ENCODE assay signal across 8 mouse cellular contexts in genomic region chr4:155488232-155489025, GRCm38 (mm10). TPM values are rescaled to one million over a fixed set of nuclear protein-coding genes. Genes with fewer than 3 reads are reported as not detected.
DNase-seq lines count a peak whose midpoint lies in the region; ATAC-seq and TF ChIP-seq lines count a peak whose summit lies in the region.

No protein-coding gene starts in this region.

- H3K27me3 ChIP-seq in embryonic facial prominence, embryonic 13.5 days: no peaks in the 10 kb centered on the region
- H3K27me3 ChIP-seq in megakaryocyte, embryonic 14.5 days (replicated peaks): no peaks in the 10 kb centered on the region
- H3K27me3 ChIP-seq in stomach, postnatal 0 days (ENCODE audit: control insufficient read depth, insufficient read depth, low read length): no peaks in the 10 kb centered on the region

- ATAC-seq in embryonic facial prominence, embryonic 13.5 days (ENCODE audit: insufficient number of reproducible peaks, insufficient read depth, low FRiP score, low TSS enrichment, low read depth): 0 out of 2 replicates have a peak, but pooled peaks have one; percentile 29
- peak; percentile 91 for ATAC-seq in stomach, postnatal 0 days (ENCODE audit: low FRiP score, low TSS enrichment)

- TF ChIP-seq CTCF in stomach, postnatal 0 days (IDR thresholded peaks at IDR 0.05; ENCODE audit: low read depth): no peak

- H3K4me2 ChIP-seq in embryonic facial prominence, embryonic 13.5 days: peak overlapping the region; percentile 14; the same call in 1 of the 2 replicates
- H3K4me2 ChIP-seq in stomach, postnatal 0 days (replicated peaks; ENCODE audit: low read depth): no peak overlapping the region; the same call in 1 of the 2 replicates

- WGBS in embryonic facial prominence, embryonic 13.5 days: 69% methylated on average over 8 of the region's 8 CpGs
- WGBS in stomach, postnatal 0 days: 34% methylated on average over 8 of the region's 8 CpGs

- no peaks in the 10 kb centered on the region for H3K9me3 ChIP-seq in ES-E14 (ENCODE audit: control insufficient read depth, insufficient read depth, low read depth, low read length)
- no peaks in the 10 kb centered on the region for H3K9me3 ChIP-seq in embryonic facial prominence, embryonic 13.5 days
- no peaks in the 10 kb centered on the region for H3K9me3 ChIP-seq in megakaryocyte, embryonic 14.5 days
- H3K9me3 ChIP-seq in stomach, postnatal 0 days (ENCODE audit: control insufficient read depth, low read length): no peaks in the 10 kb centered on the region

- no peak overlapping the region for H3K27ac ChIP-seq in ES-E14 (ENCODE audit: insufficient read depth, low read depth, low read length, poor library complexity, severe bottlenecking)
- H3K27ac ChIP-seq in embryonic facial prominence, embryonic 13.5 days: peak overlapping the region; percentile 73
- peak overlapping the region; percentile 94 for H3K27ac ChIP-seq in stomach, postnatal 0 days (replicated peaks)

- peaks cover 0 to 19% of the 10 kb centered on the region in 2 experiments; a peak in 2 of 4 replicates for H3K4me1 ChIP-seq in ES-E14 (ENCODE audit: control insufficient read depth in 2 of 2, insufficient read depth in 2 of 2, low read length in 2 of 2, poor library complexity in 1 of 2)
- peaks cover 27% of the 10 kb centered on the region for H3K4me1 ChIP-seq in embryonic facial prominence, embryonic 13.5 days
- peaks cover 83% of the 10 kb centered on the region for H3K4me1 ChIP-seq in megakaryocyte, embryonic 14.5 days
- peaks cover 22% of the 10 kb centered on the region for H3K4me1 ChIP-seq in stomach, postnatal 0 days (replicated peaks; ENCODE audit: control insufficient read depth, insufficient read depth)

- intact Hi-C loops in heart, postnatal 10 days (cut with DNase I): loop anchor here (10.0 kb wide), 2 partner anchors 216 to 286 kb away; partner anchors contain the start of genes Ssu72 and Vwa1

- peak overlapping the region; percentile 35; the same call in 1 of the 2 replicates for H3K9ac ChIP-seq in ES-E14 (ENCODE audit: insufficient read depth, low read depth, low read length, poor library complexity, severe bottlenecking)
- H3K9ac ChIP-seq in embryonic facial prominence, embryonic 13.5 days: peak overlapping the region; percentile 51; the same call in 1 of the 2 replicates
- peak overlapping the region; percentile 49; the same call in 1 of the 2 replicates for H3K9ac ChIP-seq in stomach, postnatal 0 days (ENCODE audit: low read length)

- TF ChIP-seq EP300 in stomach, postnatal 0 days (optimal IDR thresholded peaks at IDR 0.05): no peak

- peak; percentile 98 for DNase-seq in 3T3-L1 (ENCODE audit: low read depth, low spot score)
- no peak for DNase-seq in ES-E14 (ENCODE audit: low read depth, low spot score)
- peak; percentile 76 for DNase-seq in heart, postnatal 10 days
- DNase-seq in kidney, postnatal 36 days: peak; percentile 86 to 93
- peak; percentile 91 for DNase-seq in stomach, postnatal 0 days (ENCODE audit: low spot score)
- no peak for DNase-seq in thymus, adult 18-20 months

- H3K4me3 ChIP-seq in ES-E14 (ENCODE audit: insufficient read depth in 1 of 2, low read depth in 1 of 2, low read length in 2 of 2, poor library complexity in 1 of 2, severe bottlenecking in 1 of 2): no peak overlapping the region
- no peak overlapping the region for H3K4me3 ChIP-seq in embryonic facial prominence, embryonic 13.5 days
- peak overlapping the region; percentile 56 for H3K4me3 ChIP-seq in megakaryocyte, embryonic 14.5 days (replicated peaks)
- no peak overlapping the region for H3K4me3 ChIP-seq in stomach, postnatal 0 days (ENCODE audit: low read depth, low read length)

- in situ Hi-C loops in ES-E14 (cut with MboI; ENCODE audit: low sequenced_read_pairs in 2 of 2, unreplicated experiment in 2 of 2): no loop called here

- no peaks in the 10 kb centered on the region for H3K36me3 ChIP-seq in ES-E14 (ENCODE audit: control insufficient read depth, insufficient read depth, low read length, poor library complexity, severe bottlenecking)
- H3K36me3 ChIP-seq in embryonic facial prominence, embryonic 13.5 days: no peaks in the 10 kb centered on the region
- no peaks in the 10 kb centered on the region for H3K36me3 ChIP-seq in megakaryocyte, embryonic 14.5 days (replicated peaks; ENCODE audit: low read length)
- no peaks in the 10 kb centered on the region for H3K36me3 ChIP-seq in stomach, postnatal 0 days (ENCODE audit: control insufficient read depth, insufficient read depth, low read length)

TF ChIP-seq in ES-E14, 5 proteins besides CTCF, POLR2A, EP300 and RAD21:
- TF ChIP-seq ZC3H11A (IDR thresholded peaks at IDR 0.05; ENCODE audit: borderline replicate concordance, low read depth, low read length) (no peak), HCFC1 (IDR thresholded peaks at IDR 0.05; ENCODE audit: borderline replicate concordance, insufficient read depth, low read length) (no peak), MAFK (IDR thresholded peaks at IDR 0.05; ENCODE audit: insufficient read depth, low read depth, low read length) (no peak), ZNF384 (IDR thresholded peaks at IDR 0.05; ENCODE audit: low read depth, low read length) (no peak), CHD2 (IDR thresholded peaks at IDR 0.05; ENCODE audit: low read depth, low read length) (no peak)
TF ChIP-seq in ES-E14: peak in this region for 0.

RNA-seq across cellular contexts. Expression of gene Gnb1, which starts 2.7 kb away (rescaled TPM):
- 134 and 156 TPM in 2 replicates for total RNA-seq in ES-E14 (2012; rRNA removed)
- polyA plus RNA-seq in embryonic facial prominence, embryonic 13.5 days (2015; fragmentation: Nextera tagmentation; extraction: Ambion mirVana): 501 and 523 TPM in 2 replicates
- 100 to 1,000 TPM; 309 to 321 TPM for total RNA-seq in heart, postnatal 10 days (2021)
- 28.3 and 39.1 TPM in 2 replicates for polyA plus RNA-seq in megakaryocyte, embryonic 14.5 days (2012; ENCODE audit: insufficient read depth, low replicate concordance)
- 263 and 272 TPM in 2 replicates for polyA plus RNA-seq in stomach, postnatal 0 days (2015; fragmentation: Nextera tagmentation; extraction: Ambion mirVana)

RNA-seq across cellular contexts. Expression of gene Tmem52, which starts 19.5 kb away (rescaled TPM):
- 0.58 and 0.67 TPM in 2 replicates for total RNA-seq in ES-E14 (2012; rRNA removed)
- 0.31 and 0.40 TPM in 2 replicates for polyA plus RNA-seq in embryonic facial prominence, embryonic 13.5 days (2015; fragmentation: Nextera tagmentation; extraction: Ambion mirVana)
- total RNA-seq in heart, postnatal 10 days (2021): 1 to 10 TPM in 1 of 2 experiments, not detected in 1; 2.2 TPM
- not detected in 2 replicates for polyA plus RNA-seq in megakaryocyte, embryonic 14.5 days (2012; ENCODE audit: insufficient read depth, low replicate concordance)
- polyA plus RNA-seq in stomach, postnatal 0 days (2015; fragmentation: Nextera tagmentation; extraction: Ambion mirVana): 0.21 TPM in 1 of 2 replicates, not detected in the other

Comparison
In these comparisons a context has a peak if more than half of its experiments do, and no peak if none do; other contexts are left out.
1. DNase-seq: peak in 3T3-L1 (single experiment), heart, postnatal 10 days (2 of 2), kidney, postnatal 36 days (2 of 2) and stomach, postnatal 0 days (single experiment); none in ES-E14 (single experiment) and thymus, adult 18-20 months (0 of 2).
2. Peak in every context shown above with its lines, with median percentiles within 50 percentile points of each other: H3K9ac ChIP-seq.